Mouse (Mus musculus): ENCODE measurements around the gene Tbc1d13. TPM values are rescaled to one million over a fixed set of nuclear protein-coding genes. Genes with fewer than 3 reads are reported as not detected.

Gene Tbc1d13
- polyA plus RNA-seq, 1 experiment from 2014 or later = 5.2 TPM

Other genes with a start within 250 kb of the Tbc1d13 start
- 60.8 and 62.3 TPM in 2 replicates for gene Odf2, start 244.5 kb upstream of the Tbc1d13 start, polyA plus RNA-seq (2015; fragmentation: Nextera tagmentation; extraction: Ambion mirVana)
- 70.4 and 70.9 TPM in 2 replicates for gene Gle1, start 198.3 kb upstream of the Tbc1d13 start, polyA plus RNA-seq (2015; fragmentation: Nextera tagmentation; extraction: Ambion mirVana)
- gene Sptan1, start 168.2 kb upstream of the Tbc1d13 start, polyA plus RNA-seq (2015; fragmentation: Nextera tagmentation; extraction: Ambion mirVana) = 98.4 and 109 TPM in 2 replicates
- gene Wdr34, start 84.9 kb upstream of the Tbc1d13 start, polyA plus RNA-seq (2015; fragmentation: Nextera tagmentation; extraction: Ambion mirVana) = 29.4 and 32.9 TPM in 2 replicates
- gene Set, start 76.4 kb upstream of the Tbc1d13 start, polyA plus RNA-seq (2015; fragmentation: Nextera tagmentation; extraction: Ambion mirVana) = 350 and 369 TPM in 2 replicates
- 14.2 and 16.7 TPM in 2 replicates for gene Pkn3, start 56.1 kb upstream of the Tbc1d13 start, polyA plus RNA-seq (2015; fragmentation: Nextera tagmentation; extraction: Ambion mirVana)
- gene Zdhhc12, start 40.1 kb upstream of the Tbc1d13 start, polyA plus RNA-seq (2015; fragmentation: Nextera tagmentation; extraction: Ambion mirVana) = 32.0 and 33.5 TPM in 2 replicates
- 6.1 and 7.8 TPM in 2 replicates for gene Zer1, start 9.2 kb upstream of the Tbc1d13 start, polyA plus RNA-seq (2015; fragmentation: Nextera tagmentation; extraction: Ambion mirVana)
- gene Endog, start 37.7 kb downstream of the Tbc1d13 start, polyA plus RNA-seq (2015; fragmentation: Nextera tagmentation; extraction: Ambion mirVana) = 12.0 and 13.3 TPM in 2 replicates
- gene Spout1, start 44.7 kb downstream of the Tbc1d13 start, polyA plus RNA-seq (2015; fragmentation: Nextera tagmentation; extraction: Ambion mirVana) = 66.6 TPM in 2 replicates
- gene Kyat1, start 72.1 kb downstream of the Tbc1d13 start, polyA plus RNA-seq (2015; fragmentation: Nextera tagmentation; extraction: Ambion mirVana) = 12.7 and 12.9 TPM in 2 replicates
- gene Lrrc8a, start 104.0 kb downstream of the Tbc1d13 start, polyA plus RNA-seq (2015; fragmentation: Nextera tagmentation; extraction: Ambion mirVana) = 41.9 and 42.0 TPM in 2 replicates
- 0.16 and 0.18 TPM in 2 replicates for gene Gm28035, start 106.8 kb downstream of the Tbc1d13 start, polyA plus RNA-seq (2015; fragmentation: Nextera tagmentation; extraction: Ambion mirVana)
- gene Phyhd1, start 132.5 kb downstream of the Tbc1d13 start, polyA plus RNA-seq (2015; fragmentation: Nextera tagmentation; extraction: Ambion mirVana) = 7.4 and 8.2 TPM in 2 replicates
- gene Gm28038, start 147.3 kb downstream of the Tbc1d13 start, polyA plus RNA-seq (2015; fragmentation: Nextera tagmentation; extraction: Ambion mirVana) = not detected in 2 replicates
- gene Dolk, start 152.6 kb downstream of the Tbc1d13 start, polyA plus RNA-seq (2015; fragmentation: Nextera tagmentation; extraction: Ambion mirVana) = 30.3 and 31.4 TPM in 2 replicates
- gene Nup188, start 152.7 kb downstream of the Tbc1d13 start, polyA plus RNA-seq (2015; fragmentation: Nextera tagmentation; extraction: Ambion mirVana) = 30.5 and 33.6 TPM in 2 replicates
- gene Sh3glb2, start 225.6 kb downstream of the Tbc1d13 start, polyA plus RNA-seq (2015; fragmentation: Nextera tagmentation; extraction: Ambion mirVana) = 81.5 and 83.9 TPM in 2 replicates
- 23.4 and 24.8 TPM in 2 replicates for gene Miga2, start 230.5 kb downstream of the Tbc1d13 start, polyA plus RNA-seq (2015; fragmentation: Nextera tagmentation; extraction: Ambion mirVana)